Mouse (Mus musculus): ENCODE measurements at regions not wholly inside any gene's neighbourhood (a gene's known extent, or its start where the extent isn't known, plus 50 kb on each side); places are given as distances from the start of the nearest gene placed in this dataset.
A peak's percentile ranks its signal among the peaks of the same experiment; 100 is the strongest.

GRCm38 (mm10) chr2:169493609-169494275 is 93.8 kb downstream of the Gm11011 start:
- Histone ChIP-seq H3K4me2 (no peak overlapping the region), H3K4me3 (no peak overlapping the region), H3K9ac (no peak overlapping the region), H3K4me1 (peaks cover 8% of the 10 kb centered on the region), H3K9me3 (no peaks in the 10 kb centered on the region), H3K27ac (no peak overlapping the region), H3K36me3 (no peaks in the 10 kb centered on the region), H3K27me3 (no peaks in the 10 kb centered on the region)
- ATAC-seq (ENCODE audit: insufficient number of reproducible peaks, low FRiP score, low TSS enrichment, low read depth) = no peak
- 42% methylated on average over 16 of the region's 16 CpGs for WGBS

- no peaks in the 10 kb centered on the region for H3K9me3 ChIP-seq
- no peak overlapping the region for H3K4me2 ChIP-seq
- H3K9ac ChIP-seq = no peak overlapping the region
- no peak overlapping the region for H3K27ac ChIP-seq
- no peaks in the 10 kb centered on the region for H3K36me3 ChIP-seq
- 71% methylated on average over 8 of the region's 8 CpGs for WGBS
- peaks cover 11% of the 10 kb centered on the region for H3K4me1 ChIP-seq
- no peak overlapping the region for H3K4me3 ChIP-seq
- H3K27me3 ChIP-seq = no peaks in the 10 kb centered on the region
- no peak for ATAC-seq (ENCODE audit: insufficient number of reproducible peaks, low FRiP score, low TSS enrichment, low read depth)
These were observed 103.6 kb downstream of the Gm11011 start for GRCm38 (mm10) chr2:169483934-169484333.

DNA sequence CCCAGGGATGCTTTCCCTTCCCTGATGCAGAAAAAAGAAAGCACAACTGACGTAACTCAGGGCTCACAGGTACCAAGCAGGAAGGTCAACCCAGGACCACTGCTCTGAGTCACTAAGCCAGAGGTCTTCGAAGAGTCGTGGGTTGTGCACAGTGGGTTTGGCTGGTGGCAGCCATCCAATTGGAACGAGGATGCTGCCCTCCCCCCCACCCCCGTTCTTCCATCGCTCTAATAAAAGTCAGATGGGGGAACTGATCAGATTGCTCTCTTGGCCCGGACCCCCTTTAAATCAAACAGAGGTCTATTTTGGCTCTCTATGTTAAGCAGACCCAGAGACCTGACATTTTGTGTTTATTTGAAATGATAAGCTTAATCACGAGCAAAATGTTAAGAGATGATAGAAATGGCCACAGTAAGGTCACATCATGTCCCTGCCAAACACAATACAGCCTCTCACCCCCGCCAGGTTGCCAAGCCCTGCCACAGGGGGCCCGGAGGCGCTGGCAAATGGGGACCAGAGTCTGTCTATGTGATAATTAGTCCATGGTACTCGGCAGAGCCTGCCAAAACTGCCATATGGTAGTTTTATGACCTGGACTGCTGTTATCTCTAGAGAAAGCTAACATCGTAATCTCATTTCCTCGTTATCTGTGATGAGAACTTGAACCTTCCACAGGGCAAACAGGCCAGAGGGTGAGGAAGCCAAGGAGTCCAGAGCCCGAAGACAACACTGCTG is 105.6 kb downstream of the Gm11011 start:
- no peaks in the 10 kb centered on the region for H3K27me3 ChIP-seq
- H3K9me3 ChIP-seq = no peaks in the 10 kb centered on the region
- H3K36me3 ChIP-seq = no peaks in the 10 kb centered on the region
- 0 out of 2 replicates have a peak, but pooled peaks have one; percentile 30 for ATAC-seq (ENCODE audit: insufficient number of reproducible peaks, low FRiP score, low TSS enrichment, low read depth)
- H3K4me2 ChIP-seq = no peak overlapping the region
- H3K9ac ChIP-seq = no peak overlapping the region
- H3K4me3 ChIP-seq = no peak overlapping the region
- WGBS = 32% methylated on average over 15 of the region's 15 CpGs
- no peak overlapping the region for H3K27ac ChIP-seq
- H3K4me1 ChIP-seq = peaks cover 11% of the 10 kb centered on the region

- Histone ChIP-seq H3K4me2 (no peak overlapping the region), H3K27me3 (no peaks in the 10 kb centered on the region), H3K9ac (no peak overlapping the region), H3K4me3 (no peak overlapping the region), H3K27ac (no peak overlapping the region), H3K9me3 (no peaks in the 10 kb centered on the region), H3K4me1 (no peaks in the 10 kb centered on the region), H3K36me3 (no peaks in the 10 kb centered on the region)
- no peak for ATAC-seq (ENCODE audit: insufficient number of reproducible peaks, low FRiP score, low TSS enrichment, low read depth)
- 39% methylated on average over 9 of the region's 9 CpGs for WGBS
These were observed 113.0 kb downstream of the Gm11011 start for GRCm38 (mm10) chr2:169474418-169475112.

- Histone ChIP-seq H3K9me3 (no peaks in the 10 kb centered on the region), H3K36me3 (no peaks in the 10 kb centered on the region), H3K27ac (no peak overlapping the region), H3K4me3 (no peak overlapping the region), H3K27me3 (no peaks in the 10 kb centered on the region), H3K9ac (no peak overlapping the region), H3K4me1 (peaks cover 10% of the 10 kb centered on the region), H3K4me2 (no peak overlapping the region)
- 86% methylated on average over 10 of the region's 10 CpGs for WGBS
- no peak for ATAC-seq (ENCODE audit: insufficient number of reproducible peaks, low FRiP score, low TSS enrichment, low read depth)
These were observed 118.0 kb downstream of the Gm11011 start for GRCm38 (mm10) chr2:169469538-169469937.

DNA sequence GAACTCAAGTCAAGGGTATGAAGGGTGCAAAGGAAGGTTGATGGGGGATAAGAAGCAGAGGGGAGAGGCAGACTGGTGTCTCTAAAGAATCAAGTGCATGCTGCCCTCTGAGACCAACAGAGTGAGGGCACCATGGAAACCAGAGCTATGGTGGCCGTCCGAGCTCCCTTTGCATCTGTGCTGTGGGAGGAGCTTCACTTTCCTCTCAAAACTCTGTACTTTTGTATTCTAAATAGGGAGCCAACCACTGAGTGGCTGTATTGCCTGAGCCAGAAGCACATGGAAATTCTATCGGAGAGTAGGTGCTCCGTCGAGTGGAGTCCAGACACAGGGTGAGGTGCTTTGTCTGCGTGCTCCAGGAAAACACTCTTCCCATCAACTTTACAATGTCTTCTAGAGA is 119.9 kb downstream of the Gm11011 start:
- Histone ChIP-seq H3K27me3 (no peaks in the 10 kb centered on the region), H3K27ac (no peak overlapping the region), H3K4me1 (peaks cover 10% of the 10 kb centered on the region), H3K9ac (no peak overlapping the region), H3K4me2 (no peak overlapping the region), H3K36me3 (no peaks in the 10 kb centered on the region), H3K4me3 (no peak overlapping the region), H3K9me3 (no peaks in the 10 kb centered on the region)
- ATAC-seq (ENCODE audit: insufficient number of reproducible peaks, low FRiP score, low TSS enrichment, low read depth) = no peak
- WGBS = 42% methylated on average over 6 of the region's 6 CpGs

GRCm38 (mm10) chr2:169464106-169464505 is 123.4 kb downstream of the Gm11011 start:
- H3K27ac ChIP-seq = no peak overlapping the region
- no peaks in the 10 kb centered on the region for H3K27me3 ChIP-seq
- 89% methylated on average over 5 of the region's 5 CpGs for WGBS
- no peak overlapping the region for H3K4me3 ChIP-seq
- no peak overlapping the region for H3K9ac ChIP-seq
- peaks cover 10% of the 10 kb centered on the region for H3K4me1 ChIP-seq
- no peak for ATAC-seq (ENCODE audit: insufficient number of reproducible peaks, low FRiP score, low TSS enrichment, low read depth)
- H3K9me3 ChIP-seq = no peaks in the 10 kb centered on the region
- no peak overlapping the region for H3K4me2 ChIP-seq
- H3K36me3 ChIP-seq = no peaks in the 10 kb centered on the region

GRCm38 (mm10) chr2:169461491-169462039 is 126.0 kb downstream of the Gm11011 start:
- Histone ChIP-seq H3K4me1 (0 out of 2 replicates have a peak, but pooled peaks cover 2% of the 10 kb centered on the region), H3K27me3 (no peaks in the 10 kb centered on the region), H3K36me3 (no peaks in the 10 kb centered on the region), H3K27ac (no peak overlapping the region), H3K9ac (no peak overlapping the region), H3K9me3 (no peaks in the 10 kb centered on the region), H3K4me3 (no peak overlapping the region), H3K4me2 (no peak overlapping the region)
- 79% methylated on average over 12 of the region's 12 CpGs for WGBS
- ATAC-seq (ENCODE audit: insufficient number of reproducible peaks, low FRiP score, low TSS enrichment, low read depth) = no peak

- Histone ChIP-seq H3K4me1 (no peaks in the 10 kb centered on the region), H3K27ac (no peak overlapping the region), H3K9ac (no peak overlapping the region), H3K4me3 (no peak overlapping the region), H3K9me3 (no peaks in the 10 kb centered on the region), H3K27me3 (no peaks in the 10 kb centered on the region), H3K4me2 (no peak overlapping the region), H3K36me3 (no peaks in the 10 kb centered on the region)
- ATAC-seq (ENCODE audit: insufficient number of reproducible peaks, low FRiP score, low TSS enrichment, low read depth) = no peak
- 83% methylated on average over 8 of the region's 8 CpGs for WGBS
These were observed 134.6 kb downstream of the Gm11011 start for GRCm38 (mm10) chr2:169452956-169453355.

GRCm38 (mm10) chr2:169450801-169451200 is 136.7 kb downstream of the Gm11011 start:
- H3K4me1 ChIP-seq = no peaks in the 10 kb centered on the region
- no peak overlapping the region for H3K27ac ChIP-seq
- H3K9me3 ChIP-seq = no peaks in the 10 kb centered on the region
- ATAC-seq (ENCODE audit: insufficient number of reproducible peaks, low FRiP score, low TSS enrichment, low read depth) = no peak
- no peak overlapping the region for H3K4me3 ChIP-seq
- WGBS = 89% methylated on average over 6 of the region's 6 CpGs
- no peak overlapping the region for H3K9ac ChIP-seq
- H3K36me3 ChIP-seq = no peaks in the 10 kb centered on the region
- H3K27me3 ChIP-seq = no peaks in the 10 kb centered on the region
- H3K4me2 ChIP-seq = no peak overlapping the region

GRCm38 (mm10) chr2:169447495-169448280 is 139.9 kb downstream of the Gm11011 start:
- no peak overlapping the region for H3K4me2 ChIP-seq
- no peaks in the 10 kb centered on the region for H3K27me3 ChIP-seq
- H3K36me3 ChIP-seq = no peaks in the 10 kb centered on the region
- no peak overlapping the region for H3K9ac ChIP-seq
- H3K4me3 ChIP-seq = no peak overlapping the region
- 76% methylated on average over 6 of the region's 6 CpGs for WGBS
- no peak overlapping the region for H3K27ac ChIP-seq
- no peaks in the 10 kb centered on the region for H3K9me3 ChIP-seq
- H3K4me1 ChIP-seq = no peaks in the 10 kb centered on the region
- ATAC-seq (ENCODE audit: insufficient number of reproducible peaks, low FRiP score, low TSS enrichment, low read depth) = no peak

Measured in limb, embryonic 15.5 days (tissue).